Mouse (Mus musculus) embryonic facial prominence, embryonic 14.5 days (tissue): ENCODE measurements around the gene 6430531B16Rik. TPM values are rescaled to one million over a fixed set of nuclear protein-coding genes. Genes with fewer than 3 reads are reported as not detected.

Experiments used
- ATAC-seq: fragments of 200-750 bp; cut with Nextera tagmentation; 2 replicates; pipeline ENCODE4 v1.8.0; 2017; ENCODE audit warnings: low read depth, moderate number of reproducible peaks, moderate TSS enrichment
- DNase-seq: peaks from one replicate; pipeline ENCODE4 v3.0.0-alpha.2; 2015; ENCODE audit warnings: low spot score
- H3K27ac ChIP-seq: fragments of 300-500 bp; sonication (generic); replicated peaks from 2 replicates; pipeline ENCODE4 v1.5.1; 2014; ENCODE audit warnings: low read depth, mild to moderate bottlenecking, low read length, moderate library complexity
- H3K27me3 ChIP-seq: fragments of 300-500 bp; sonication (generic); replicated peaks from 2 replicates; pipeline ENCODE4 v1.6.1; 2014; ENCODE audit warnings: low read length; ENCODE audit not compliant: control insufficient read depth, insufficient read depth
- H3K36me3 ChIP-seq: fragments of 300-500 bp; sonication (generic); 2 replicates; pipeline ENCODE4 v1.6.1; 2014; ENCODE audit warnings: low read length, mixed read lengths; ENCODE audit not compliant: control insufficient read depth, insufficient read depth
- H3K4me1 ChIP-seq: fragments of 300-500 bp; sonication (generic); 2 replicates; pipeline ENCODE4 v1.6.1; 2014; ENCODE audit warnings: antibody characterized with exemption, low read length; ENCODE audit not compliant: control insufficient read depth, insufficient read depth
- H3K4me2 ChIP-seq: fragments of 300-500 bp; sonication (generic); 2 replicates; pipeline ENCODE4 v1.6.1; 2014; ENCODE audit warnings: low read depth, mild to moderate bottlenecking, low read length, moderate library complexity, mixed read lengths
- H3K4me3 ChIP-seq: fragments of 300-500 bp; sonication (generic); 2 replicates; pipeline ENCODE4 v1.5.1; 2014; ENCODE audit warnings: low read depth, mild to moderate bottlenecking, low read length
- H3K9ac ChIP-seq: fragments of 300-500 bp; sonication (generic); 2 replicates; pipeline ENCODE4 v1.6.1; 2014; ENCODE audit warnings: low read depth, mild to moderate bottlenecking, low read length, moderate library complexity, mixed read lengths
- H3K9me3 ChIP-seq: fragments of 300-500 bp; sonication (generic); 2 replicates; pipeline ENCODE4 v1.6.1; 2016; ENCODE audit warnings: low read length; ENCODE audit not compliant: control insufficient read depth
- WGBS: fragments of 180-500 bp; shearing (Covaris S2); extraction: QIAGEN DNeasy Blood & Tissue Kit; methylation state at CpG from one replicate; pipeline ENCODE4 v1.1.7; 2014; 5-methylcytosine and 5-hydroxymethylcytosine counted together
- polyA plus RNA-seq: library from polyadenylated mRNA; unstranded; fragments of >200 nt; fragmentation: Nextera tagmentation; extraction: Ambion mirVana; gene quantifications from 2 replicates; pipeline ENCODE4 v1.2.1, GENCODE M21; 2014

The 6430531B16Rik gene
- polyA plus RNA-seq, 1 experiment from 2014 or later, result 2.4 TPM

DNA sequence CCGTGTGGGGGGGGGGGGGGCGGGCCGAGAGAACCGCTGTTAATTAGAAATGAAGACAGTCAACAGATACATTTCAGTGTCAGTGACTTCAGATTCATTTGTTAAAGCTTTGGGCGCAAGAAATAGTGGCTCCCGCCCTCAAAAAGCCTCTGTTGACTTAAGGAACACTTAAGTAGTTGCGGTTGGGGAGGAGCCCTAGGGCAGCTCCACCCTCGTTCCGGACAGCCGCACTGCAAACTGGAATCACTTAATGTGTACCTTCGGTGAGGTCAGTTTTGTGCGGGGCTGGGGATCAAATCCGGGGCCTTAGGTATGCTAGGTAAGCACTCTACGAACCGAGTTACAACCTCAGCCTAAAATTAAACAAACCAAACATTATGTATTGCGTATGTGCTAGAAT is 27.5 kb downstream of the 6430531B16Rik start:
- no peaks in the 10 kb centered on the region for H3K36me3 ChIP-seq
- H3K9me3 ChIP-seq, result no peaks in the 10 kb centered on the region
- DNase-seq, result peak; percentile 67
- peak overlapping the region; percentile 68 for H3K9ac ChIP-seq
- peak overlapping the region; percentile 56 for H3K27ac ChIP-seq
- peaks cover 19% of the 10 kb centered on the region for H3K27me3 ChIP-seq
- ATAC-seq, result no peak
- WGBS, result 4% methylated on average over 13 of the region's 16 CpGs
- no peaks in the 10 kb centered on the region for H3K4me1 ChIP-seq
- peak overlapping the region; percentile 55 for H3K4me3 ChIP-seq
- H3K4me2 ChIP-seq, result peak overlapping the region; percentile 95

DNA sequence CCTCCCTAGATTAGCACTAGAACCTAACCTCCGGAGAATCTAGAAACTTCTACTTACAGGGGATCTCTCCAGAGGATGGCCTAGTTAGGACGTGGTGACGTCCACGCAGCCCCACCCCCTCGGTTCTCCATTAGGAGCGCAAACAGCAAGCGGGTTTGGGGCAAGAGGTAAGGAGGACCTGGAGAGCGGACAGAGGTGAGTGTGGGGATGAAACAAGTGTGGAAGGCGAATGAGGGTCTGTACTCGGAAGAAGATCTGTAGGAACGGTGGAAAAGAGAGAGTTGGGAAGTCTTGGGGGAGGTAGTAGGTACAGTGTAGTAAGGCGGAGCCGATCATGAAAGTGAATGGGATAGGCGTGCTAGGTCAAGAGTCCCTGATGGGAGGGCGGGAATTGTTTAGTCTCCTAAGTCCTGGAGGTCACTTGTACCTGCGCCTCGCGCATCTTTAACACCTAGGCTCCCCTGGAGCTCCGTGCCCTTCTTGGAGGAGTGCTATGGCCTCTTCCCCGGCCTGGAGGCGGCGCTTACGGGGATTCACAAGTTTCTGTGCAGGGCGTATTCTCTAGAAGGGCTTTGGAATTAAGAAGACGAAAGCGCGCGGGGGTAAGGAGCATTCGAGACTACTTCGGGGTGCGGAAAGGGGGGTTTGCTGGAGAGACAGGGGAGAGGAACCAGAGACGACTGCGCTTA is 28.1 kb downstream of the 6430531B16Rik start:
- DNase-seq (peak; percentile 69), ATAC-seq (peak; percentile 82)
- H3K36me3 ChIP-seq, result no peaks in the 10 kb centered on the region
- peak overlapping the region; percentile 56 for H3K27ac ChIP-seq
- H3K9me3 ChIP-seq, result no peaks in the 10 kb centered on the region
- peak overlapping the region; percentile 55 for H3K4me3 ChIP-seq
- 1% methylated on average over 32 of the region's 33 CpGs for WGBS
- peak overlapping the region; percentile 95 for H3K4me2 ChIP-seq
- H3K4me1 ChIP-seq, result no peaks in the 10 kb centered on the region
- H3K27me3 ChIP-seq, result peaks cover 25% of the 10 kb centered on the region
- H3K9ac ChIP-seq, result peak overlapping the region; percentile 68

DNA sequence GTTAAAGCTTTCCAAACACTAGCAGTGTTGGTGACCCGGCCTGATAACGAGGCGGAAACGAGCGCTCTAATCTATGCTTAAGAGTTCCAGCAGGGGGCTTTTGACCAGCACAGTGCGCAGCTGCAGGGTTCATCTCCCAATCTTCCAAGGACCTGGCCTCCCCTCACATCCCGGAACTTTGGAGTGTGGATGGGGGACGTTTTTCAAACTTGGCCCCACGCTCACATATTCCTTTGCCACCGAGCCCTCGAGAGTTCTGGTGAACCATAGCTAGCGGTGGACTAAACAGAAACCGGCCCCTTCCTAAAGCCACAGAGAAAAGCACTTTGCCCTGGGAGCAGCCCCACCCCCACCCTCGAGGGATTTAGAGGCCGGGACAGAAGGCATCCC is 28.7 kb downstream of the 6430531B16Rik start:
- peak overlapping the region; percentile 68 for H3K9ac ChIP-seq
- H3K9me3 ChIP-seq, result no peaks in the 10 kb centered on the region
- H3K36me3 ChIP-seq, result no peaks in the 10 kb centered on the region
- peak overlapping the region; percentile 55 for H3K4me3 ChIP-seq
- peak; percentile 87 for ATAC-seq
- no peaks in the 10 kb centered on the region for H3K4me1 ChIP-seq
- DNase-seq, result peak; percentile 85
- peak overlapping the region; percentile 56; the same call in 1 of the 2 replicates for H3K27ac ChIP-seq
- H3K4me2 ChIP-seq, result peak overlapping the region; percentile 95
- under 1% methylated on average over 15 of the region's 15 CpGs for WGBS
- H3K27me3 ChIP-seq, result peaks cover 30% of the 10 kb centered on the region

DNA sequence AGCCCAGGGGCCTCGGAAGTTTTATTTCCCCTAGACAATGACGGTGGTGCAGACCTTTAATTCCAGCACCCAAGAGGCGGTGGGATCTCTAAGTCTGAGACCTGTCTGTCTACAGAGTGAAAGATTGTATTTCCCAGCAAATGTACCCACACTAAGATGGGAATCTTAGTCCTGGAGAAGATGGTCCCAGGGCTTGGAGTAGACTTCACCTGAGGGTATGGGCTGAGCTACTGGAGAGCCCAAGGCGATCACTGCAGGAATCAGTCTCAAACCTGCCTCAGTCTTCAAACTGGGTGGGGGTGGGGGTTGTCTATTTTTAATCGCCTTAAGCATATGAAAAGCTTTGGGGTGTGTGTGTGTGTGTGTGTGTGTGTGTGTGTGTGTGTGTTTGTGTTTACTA is 32.5 kb downstream of the 6430531B16Rik start:
- Histone ChIP-seq H3K9ac (no peak overlapping the region), H3K9me3 (no peaks in the 10 kb centered on the region), H3K4me3 (no peak overlapping the region), H3K27ac (no peak overlapping the region), H3K4me1 (no peaks in the 10 kb centered on the region), H3K36me3 (no peaks in the 10 kb centered on the region), H3K27me3 (peaks cover 69% of the 10 kb centered on the region), H3K4me2 (no peak overlapping the region)
- no peak for ATAC-seq
- DNase-seq, result no peak
- WGBS, result 38% methylated on average over 5 of the region's 5 CpGs

DNA sequence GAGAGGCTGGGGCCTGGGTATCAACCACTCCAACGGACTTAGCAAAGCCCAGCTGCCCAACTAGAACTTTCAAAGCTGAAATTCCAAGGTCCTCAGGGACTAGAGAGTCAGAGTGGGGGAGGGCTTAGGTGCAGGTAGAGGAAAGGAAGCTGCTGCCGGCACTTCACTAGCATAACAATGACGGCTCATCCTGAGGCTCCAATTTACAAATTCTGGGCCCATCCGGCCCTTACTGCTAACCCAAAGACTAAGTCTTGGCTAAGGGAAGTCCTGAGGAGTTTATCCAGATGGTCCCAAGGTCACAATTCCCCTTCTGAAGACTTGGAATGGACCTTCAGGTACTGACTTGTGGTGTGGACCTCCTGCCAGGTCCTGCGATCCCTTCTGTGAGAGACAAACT is 33.0 kb downstream of the 6430531B16Rik start:
- WGBS, result 13% methylated on average over 5 of the region's 5 CpGs
- no peaks in the 10 kb centered on the region for H3K36me3 ChIP-seq
- no peak overlapping the region for H3K9ac ChIP-seq
- H3K4me3 ChIP-seq, result no peak overlapping the region
- H3K4me2 ChIP-seq, result no peak overlapping the region
- no peaks in the 10 kb centered on the region for H3K9me3 ChIP-seq
- DNase-seq, result no peak
- H3K27ac ChIP-seq, result no peak overlapping the region
- H3K27me3 ChIP-seq, result peaks cover 71% of the 10 kb centered on the region
- ATAC-seq, result no peak
- no peaks in the 10 kb centered on the region for H3K4me1 ChIP-seq

DNA sequence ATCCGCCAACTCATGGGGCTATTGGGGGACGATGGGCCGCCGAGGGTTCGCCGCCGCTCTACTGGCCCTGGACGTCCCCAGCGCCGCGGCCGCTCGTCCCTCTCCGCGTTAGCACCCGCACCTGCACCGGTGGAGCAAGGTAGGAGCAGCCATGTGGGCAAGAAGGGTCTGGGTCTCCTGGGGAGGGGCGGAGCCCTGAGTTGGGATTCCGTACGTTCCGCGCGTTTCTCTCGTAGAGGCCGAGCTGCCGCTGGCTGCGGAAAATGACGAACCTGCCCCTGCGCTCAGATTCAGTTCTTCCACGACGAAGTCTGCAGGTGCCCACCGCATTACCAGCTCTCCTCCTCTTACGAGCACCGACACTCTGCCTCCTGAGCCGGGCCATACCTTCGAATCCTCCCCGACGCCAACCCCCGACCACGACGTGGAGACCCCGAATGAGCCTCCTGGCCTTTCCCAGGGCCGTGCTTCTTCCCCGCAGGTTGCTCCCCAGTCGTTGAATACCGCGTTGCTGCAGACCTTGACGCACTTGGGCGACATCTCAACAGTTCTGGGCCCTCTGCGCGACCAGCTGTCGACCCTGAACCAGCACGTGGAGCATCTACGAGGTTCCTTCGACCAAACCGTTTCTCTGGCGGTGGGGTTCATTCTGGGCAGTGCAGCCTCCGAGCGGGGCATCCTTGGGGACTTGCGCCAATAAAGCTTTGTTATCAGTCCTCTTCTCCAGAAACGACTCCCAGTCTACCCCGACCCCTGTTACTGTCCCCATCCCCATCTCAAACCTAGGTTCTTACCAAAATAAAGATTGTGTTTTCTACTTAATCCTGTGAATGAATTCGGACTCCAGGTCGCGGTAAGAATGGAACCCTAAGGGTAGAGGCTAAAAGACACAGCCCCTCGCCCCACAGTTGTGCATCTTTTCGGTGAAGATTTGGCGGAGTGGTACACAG is 34.0 kb downstream of the 6430531B16Rik start:
- peak overlapping the region; percentile 60 for H3K4me2 ChIP-seq
- H3K27me3 ChIP-seq, result peaks cover 72% of the 10 kb centered on the region
- H3K27ac ChIP-seq, result no peak overlapping the region
- 6% methylated on average over 42 of the region's 68 CpGs for WGBS
- peak overlapping the region; percentile 41 for H3K4me3 ChIP-seq
- H3K9me3 ChIP-seq, result no peaks in the 10 kb centered on the region
- ATAC-seq, result no peak
- no peaks in the 10 kb centered on the region for H3K4me1 ChIP-seq
- no peaks in the 10 kb centered on the region for H3K36me3 ChIP-seq
- peak overlapping the region; percentile 45 for H3K9ac ChIP-seq
- DNase-seq, result no peak

DNA sequence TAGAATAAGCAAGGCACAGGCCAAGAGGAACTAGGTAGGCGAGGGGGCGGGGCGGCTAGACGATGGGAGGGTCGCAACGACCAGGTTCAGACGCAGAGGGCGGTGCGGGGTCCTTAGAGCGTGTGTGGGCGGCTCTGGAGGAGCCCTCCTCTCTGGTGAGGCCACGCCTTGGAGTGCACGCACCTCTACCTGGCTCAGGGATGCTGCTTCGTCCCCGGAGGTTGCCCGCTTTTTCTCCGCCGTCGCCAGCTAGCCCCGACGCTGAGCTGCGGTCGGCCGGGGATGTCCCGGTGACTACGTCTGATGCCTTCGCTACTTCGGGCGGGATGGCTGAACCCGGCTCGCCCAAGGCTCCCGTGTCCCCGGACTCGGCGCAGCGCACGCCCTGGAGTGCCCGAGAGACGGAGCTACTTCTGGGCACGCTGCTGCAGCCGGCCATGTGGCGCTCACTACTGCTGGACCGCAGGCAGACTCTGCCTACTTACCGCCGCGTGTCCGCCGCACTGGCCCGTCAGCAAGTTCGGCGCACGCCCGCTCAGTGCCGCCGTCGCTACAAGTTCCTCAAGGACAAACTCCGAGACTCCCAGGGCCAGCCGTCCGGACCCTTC is 34.8 kb downstream of the 6430531B16Rik start, which contains the start of gene Utf1:
Utf1 (plus strand) TSS at position 116 of the 608 bp plus-strand sequence.
- H3K9ac ChIP-seq, result peak within 1 kb of the TSS; percentile 45
- H3K36me3 ChIP-seq, result no peaks in the 10 kb centered on the region
- H3K4me2 ChIP-seq, result peak within 1 kb of the TSS; percentile 60
- ATAC-seq, result peak; percentile 28; the same call in 1 of the 2 replicates
- under 1% methylated on average over 26 of the region's 59 CpGs for WGBS
- H3K9me3 ChIP-seq, result no peaks in the 10 kb centered on the region
- peaks cover 72% of the 10 kb centered on the region for H3K27me3 ChIP-seq
- H3K27ac ChIP-seq, result no peak within 1 kb of the TSS
- H3K4me1 ChIP-seq, result no peaks in the 10 kb centered on the region
- H3K4me3 ChIP-seq, result peak within 1 kb of the TSS; percentile 41
- DNase-seq, result peak; percentile 31

DNA sequence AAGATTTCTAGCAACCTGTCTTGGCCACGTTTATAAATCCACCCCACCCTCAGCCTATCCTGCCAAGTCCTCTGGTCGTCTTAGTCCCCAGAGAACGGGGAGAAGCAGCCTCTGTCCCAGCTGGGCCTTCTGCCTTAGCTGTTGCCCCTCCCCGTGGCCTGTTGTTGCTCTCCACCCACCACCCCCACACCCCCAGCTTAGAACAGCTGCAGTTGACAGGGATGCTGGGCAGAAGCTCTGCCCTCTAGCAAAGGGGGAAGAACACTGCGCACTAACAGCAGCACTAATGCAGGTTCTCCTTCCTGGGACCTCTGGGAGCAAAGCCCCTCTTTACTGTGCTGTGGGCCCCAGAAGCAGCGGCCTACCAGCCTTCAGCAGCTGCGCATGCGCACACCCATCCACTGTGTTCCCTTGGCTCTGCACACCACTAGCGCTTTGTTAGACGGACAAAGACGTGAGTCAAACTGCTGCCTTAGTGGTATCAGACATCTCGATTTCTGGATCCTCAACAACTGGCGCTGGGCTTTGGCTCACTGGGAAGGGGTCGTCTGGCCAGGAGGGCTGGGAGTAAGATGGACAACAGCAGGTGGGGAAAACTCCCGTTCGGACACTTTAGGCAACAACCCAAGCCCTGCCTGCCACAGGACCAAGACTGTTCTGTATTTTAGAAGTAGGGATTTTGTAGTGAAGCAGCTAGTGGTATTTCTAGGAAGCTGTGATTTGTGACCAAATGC is 37.9 kb downstream of the 6430531B16Rik start:
- Histone ChIP-seq H3K9ac (no peak overlapping the region), H3K36me3 (no peaks in the 10 kb centered on the region), H3K4me2 (no peak overlapping the region), H3K4me1 (no peaks in the 10 kb centered on the region), H3K27ac (no peak overlapping the region), H3K9me3 (no peaks in the 10 kb centered on the region), H3K4me3 (no peak overlapping the region), H3K27me3 (peaks cover 49% of the 10 kb centered on the region)
- ATAC-seq, result peak; percentile 46; the same call in 1 of the 2 replicates
- peak; percentile 65 for DNase-seq
- 63% methylated on average over 16 of the region's 16 CpGs for WGBS
